Mouse (Mus musculus): ENCODE data around the gene Krt83. TPM values are rescaled to one million over a fixed set of nuclear protein-coding genes. Genes with fewer than 3 reads are reported as not detected.

The Krt83 gene
- total and polyA plus RNA-seq, 3 experiments, result 0.12 TPM; not detected in 2

DNA sequence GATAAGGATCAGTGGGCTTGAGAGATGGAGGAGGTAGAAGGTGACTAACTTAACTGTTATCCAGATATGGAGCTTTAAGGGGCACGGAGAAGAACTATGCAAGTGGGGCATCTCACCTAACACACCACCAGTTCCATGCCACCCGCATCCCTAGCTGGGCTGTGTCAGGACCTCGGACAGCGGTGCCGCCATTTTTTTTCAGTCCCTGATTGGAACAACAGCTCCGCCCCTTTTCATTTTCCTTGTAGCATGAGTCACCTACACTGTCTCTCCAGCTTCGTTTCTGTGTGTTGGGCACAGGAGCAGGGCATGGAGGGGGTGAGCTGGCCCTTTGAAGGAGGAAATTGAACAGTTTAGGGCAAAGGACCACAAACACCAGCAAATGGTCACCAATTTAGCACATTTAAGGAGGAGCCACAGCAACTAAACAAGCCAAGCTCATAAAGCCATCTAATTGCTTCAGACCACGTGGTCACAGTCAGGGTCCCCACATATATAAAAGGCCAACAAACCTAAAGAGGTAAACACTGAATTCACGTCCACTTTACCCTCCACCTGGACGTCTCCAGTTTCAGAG, 18.3 kb downstream of the Krt83 start, which contains the start of gene Krt86:
Krt86 (plus strand) TSS at position 527 of the 577 bp plus-strand sequence.
- DNase-seq, result peak; percentile 65

DNA sequence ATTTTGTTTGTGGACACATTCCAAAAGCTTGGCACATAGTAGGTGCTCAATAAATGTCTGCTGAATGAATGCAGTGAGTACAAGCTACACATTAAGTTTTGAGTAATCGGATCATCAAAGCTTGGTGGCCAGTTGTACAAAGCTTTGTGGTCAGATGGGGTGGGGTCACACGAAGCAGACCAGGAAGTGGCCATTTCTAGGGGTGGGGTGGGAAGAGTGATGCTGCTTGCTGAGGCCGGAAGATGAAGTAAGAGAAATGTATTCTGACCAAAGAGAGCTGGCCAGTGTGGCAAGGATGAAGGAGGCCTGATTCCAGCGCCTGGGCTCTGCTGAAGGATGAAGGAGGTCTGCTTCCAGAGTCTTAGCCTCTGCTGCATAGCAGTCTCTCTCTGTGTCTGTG, 22.2 kb downstream of the Krt83 start:
- DNase-seq, result no peak

DNA sequence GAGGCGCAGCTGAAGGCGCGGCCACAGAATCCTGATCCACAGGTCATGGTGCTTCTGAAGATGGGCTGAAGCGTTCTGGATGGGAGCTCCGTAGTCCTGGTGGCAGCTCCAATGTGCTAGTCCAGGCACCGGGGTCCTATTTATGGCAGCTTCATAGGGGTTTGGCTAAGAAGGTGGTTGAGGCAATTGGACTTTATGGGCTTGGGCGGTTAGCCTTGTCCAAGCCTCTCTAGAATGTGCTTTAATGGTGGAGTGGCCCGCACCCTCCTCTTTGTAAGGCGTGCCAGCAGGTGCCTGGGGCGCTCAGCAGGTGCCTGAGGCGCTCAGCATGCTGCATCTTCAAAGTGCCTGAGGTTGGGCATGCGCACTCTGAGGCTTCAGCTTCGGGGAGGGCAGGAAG, 27.7 kb downstream of the Krt83 start, which contains the start of gene Krt81:
Krt81 (minus strand) TSS at position 101 of the 400 bp plus-strand sequence.
- no peak for DNase-seq

DNA sequence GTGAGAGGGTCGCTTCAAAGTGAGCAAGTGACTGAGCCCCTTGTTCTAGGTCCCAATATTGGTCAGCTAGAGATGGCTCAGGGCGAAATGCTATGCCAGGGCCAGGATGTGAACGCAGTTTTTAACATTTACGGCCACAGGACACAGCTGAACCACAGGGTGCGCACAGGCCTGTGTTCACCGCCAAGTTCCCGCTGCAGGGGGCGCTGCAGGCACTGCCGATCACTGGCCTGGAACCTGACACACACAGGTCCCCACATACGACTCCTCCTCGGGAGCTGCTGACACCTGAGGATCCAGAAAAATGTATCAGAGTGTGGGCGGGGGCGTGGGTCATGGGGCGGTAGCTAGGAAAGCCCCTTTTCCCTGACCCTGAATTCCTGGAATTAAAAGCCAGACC, 32.0 kb downstream of the Krt83 start:
- no peak for DNase-seq

DNA sequence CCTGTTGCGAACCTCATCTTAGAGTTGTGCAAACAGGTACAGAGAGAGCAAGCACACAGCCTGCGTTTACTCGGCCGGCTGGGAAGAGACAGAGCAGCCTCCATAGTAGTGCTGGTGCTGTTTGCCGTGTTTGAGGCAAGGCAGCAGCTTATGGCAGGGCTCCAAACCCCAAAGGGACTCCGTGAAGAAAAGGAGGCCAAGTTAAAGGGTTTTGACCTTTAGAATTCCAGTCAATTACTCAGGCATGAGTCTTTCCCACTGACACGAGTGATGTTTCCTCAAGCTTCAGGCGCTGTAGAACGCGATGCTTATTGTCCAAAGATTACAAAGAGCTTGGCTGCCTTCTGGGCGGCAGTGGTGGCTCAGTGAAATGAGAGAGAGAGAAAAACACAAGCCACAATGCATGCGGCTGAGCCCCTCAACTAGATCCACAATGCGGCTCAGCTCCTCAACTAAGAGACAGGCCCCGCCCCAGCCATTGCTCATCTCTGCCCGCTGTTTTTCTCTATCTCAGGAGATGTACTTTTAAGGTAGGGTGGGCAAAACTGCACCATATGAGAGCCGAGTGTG, 32.9 kb downstream of the Krt83 start:
- peak; percentile 23 for DNase-seq

DNA sequence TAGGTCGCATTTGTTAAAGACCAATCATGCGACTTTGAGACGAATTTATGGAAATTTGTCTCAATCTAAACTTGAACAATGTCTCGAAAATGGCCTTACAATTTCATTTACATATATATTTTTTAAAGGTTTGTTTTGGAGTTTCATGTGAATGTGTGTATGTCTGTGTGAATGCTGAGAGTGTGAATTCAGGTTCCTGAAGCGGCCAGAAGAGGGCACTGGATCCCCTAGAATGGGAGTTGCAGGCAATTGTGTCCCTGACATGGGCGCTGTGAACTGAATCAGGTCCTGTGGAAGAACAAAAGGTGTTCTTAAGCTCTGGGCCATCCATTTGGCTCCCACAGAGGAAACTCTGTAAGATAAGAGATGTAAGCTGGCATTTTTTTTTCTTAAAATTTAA, 35.4 kb downstream of the Krt83 start:
- DNase-seq, result no peak

DNA sequence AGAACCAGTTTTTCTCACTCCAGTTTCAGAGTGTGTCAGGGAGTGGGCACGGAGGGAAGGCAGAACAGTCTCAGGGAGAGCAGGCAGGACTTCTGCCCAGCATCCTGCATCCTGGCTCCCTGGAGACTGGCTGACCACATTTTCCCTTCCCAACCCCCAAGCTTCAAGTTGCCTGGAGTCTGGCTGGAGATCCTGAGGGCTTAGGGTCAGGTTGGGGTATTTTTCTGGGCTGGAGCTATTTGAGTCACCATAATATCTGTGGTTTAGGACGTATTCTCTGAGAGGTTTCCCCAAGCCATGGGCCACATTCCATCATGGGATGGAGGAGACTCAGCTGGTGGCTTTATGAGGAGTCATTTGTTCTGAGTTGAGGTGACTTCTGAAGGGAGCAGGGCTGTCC, 36.0 kb downstream of the Krt83 start:
- no peak for DNase-seq

DNA sequence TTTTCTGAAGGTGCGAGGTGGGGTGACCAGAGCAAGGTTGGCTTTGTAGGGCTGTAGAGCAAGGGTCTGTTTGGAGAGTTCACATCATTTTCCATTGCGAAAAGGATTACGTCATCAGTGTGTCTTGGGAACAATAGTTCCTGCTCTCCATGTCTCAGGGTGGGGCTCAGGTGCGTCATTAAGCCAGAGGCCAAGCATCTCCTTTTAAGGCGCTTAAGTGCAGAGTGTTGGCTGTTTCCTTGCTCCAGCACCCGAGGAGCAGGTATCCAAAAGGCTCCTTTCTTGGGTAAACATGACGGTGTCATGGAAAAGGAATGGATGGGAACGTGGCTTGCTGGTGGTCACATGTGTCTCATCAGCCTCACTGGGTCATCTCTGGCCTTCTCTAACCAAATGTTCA, 36.5 kb downstream of the Krt83 start:
- no peak for DNase-seq

DNA sequence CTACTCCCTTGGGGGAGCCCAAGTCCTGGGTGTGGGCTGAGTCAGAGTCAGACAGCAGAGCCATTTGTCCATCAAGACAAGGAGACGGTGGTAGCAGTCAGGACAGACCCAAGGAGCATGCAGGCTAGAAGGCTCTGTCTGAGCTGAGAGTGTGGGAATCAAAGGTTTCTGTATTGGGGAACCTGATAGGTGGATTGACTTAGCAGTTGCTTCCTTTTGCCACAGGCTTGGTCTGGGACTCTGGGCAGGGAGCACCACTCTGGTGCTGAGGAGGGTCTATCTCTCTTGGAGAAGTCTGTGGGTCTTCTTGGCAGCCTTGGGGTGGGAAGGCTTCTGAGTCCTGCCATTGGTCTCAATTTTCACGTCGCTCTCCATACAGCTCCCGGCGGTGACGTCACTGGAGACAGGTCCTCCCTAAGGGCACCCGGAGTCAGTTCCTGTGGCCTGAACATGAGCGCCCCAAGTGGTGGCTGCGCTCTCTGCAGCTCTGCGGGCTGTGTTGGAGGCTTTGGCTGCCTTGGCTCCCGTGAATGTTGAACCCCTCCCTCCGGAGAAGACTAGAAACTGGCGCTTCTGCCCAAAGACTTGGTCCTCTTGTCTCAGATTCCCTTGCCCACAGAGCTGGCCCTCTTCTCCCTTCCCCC, 38.1 kb downstream of the Krt83 start:
- peak; percentile 80 for DNase-seq

DNA sequence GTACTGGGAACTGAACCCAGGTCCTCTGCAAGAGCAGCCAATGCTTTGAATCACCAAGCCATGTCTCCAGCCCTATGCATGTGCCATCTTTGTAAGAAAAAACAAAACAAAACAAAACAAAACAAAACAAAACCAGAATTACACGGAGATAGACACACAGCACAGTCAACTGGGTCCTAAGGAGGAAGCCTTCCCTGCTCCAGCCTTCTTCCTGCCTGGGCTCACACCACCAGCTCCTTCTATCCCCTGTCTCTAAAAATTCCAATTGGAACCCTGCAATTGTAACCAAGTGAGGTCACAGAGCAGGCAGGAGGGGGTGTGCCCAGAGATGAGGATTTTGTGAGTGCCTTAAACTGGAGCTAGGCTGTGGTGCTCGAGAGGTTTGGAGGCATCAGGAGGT, 43.9 kb downstream of the Krt83 start, which contains the start of gene Krt88:
Krt88 (plus strand) TSS at position 301 of the 400 bp plus-strand sequence.
- DNase-seq, result no peak

DNA sequence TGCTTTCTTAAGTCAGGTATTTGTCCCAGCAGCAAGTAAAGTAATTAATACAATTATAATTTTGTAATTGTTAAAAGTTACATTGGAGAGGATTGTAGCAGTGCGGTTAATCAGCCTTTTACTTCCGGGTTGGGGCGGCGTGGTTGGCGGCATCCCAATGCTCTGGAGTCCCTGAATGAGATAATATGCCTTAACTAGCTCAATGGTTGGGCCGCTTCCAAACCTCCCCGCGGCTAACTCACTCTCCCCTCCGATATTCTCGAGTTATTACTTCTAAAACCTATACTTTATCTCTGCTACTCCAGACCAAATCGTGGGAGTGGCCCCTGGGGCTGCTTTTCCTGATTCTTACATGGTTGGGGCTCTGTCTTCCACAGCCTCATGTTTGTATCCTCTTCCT, 44.7 kb downstream of the Krt83 start:
- DNase-seq, result no peak

DNA sequence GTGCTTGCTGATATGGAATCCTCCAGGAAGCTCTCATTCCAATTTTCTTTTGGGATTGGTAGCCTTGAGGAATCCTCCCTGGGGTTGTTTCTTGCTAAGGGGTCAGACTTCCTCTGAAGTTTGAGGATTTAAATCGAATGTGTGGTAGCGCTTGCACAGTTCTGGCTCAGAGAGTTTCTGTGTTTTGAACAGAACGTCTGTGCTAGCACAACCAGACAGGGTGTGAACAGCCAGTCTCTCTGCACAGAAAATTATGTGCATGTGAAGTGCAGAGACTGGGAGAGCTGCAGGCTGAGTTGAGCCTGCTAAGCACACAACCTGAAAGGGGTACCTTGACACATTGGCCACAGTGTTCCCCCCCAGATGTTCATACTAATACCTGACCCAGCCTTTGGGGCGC, 50.5 kb downstream of the Krt83 start:
- no peak for DNase-seq

DNA sequence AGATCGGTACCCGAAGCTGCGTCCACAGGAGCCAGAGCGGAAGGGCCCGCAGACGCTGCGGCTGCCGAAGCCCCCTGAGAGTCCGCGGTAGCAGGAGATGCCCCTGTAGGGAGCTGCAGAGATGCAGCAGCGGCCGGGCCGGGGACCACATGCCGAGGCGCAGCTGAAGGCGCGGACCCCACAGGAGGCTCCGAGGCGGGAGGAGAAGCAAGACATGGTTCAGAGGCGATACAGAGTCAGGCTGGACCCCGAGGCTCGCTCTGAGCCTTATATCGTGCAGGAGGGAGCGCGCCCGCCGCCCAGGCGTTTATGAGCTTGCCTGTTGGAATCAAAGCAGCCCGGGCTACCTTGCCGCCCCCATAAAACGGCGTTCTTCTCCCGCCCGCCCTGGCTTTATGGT, 52.8 kb downstream of the Krt83 start, which contains the start of gene Krt87:
Krt87 (minus strand) TSS at position 250 of the 400 bp plus-strand sequence.
- no peak for DNase-seq

DNA sequence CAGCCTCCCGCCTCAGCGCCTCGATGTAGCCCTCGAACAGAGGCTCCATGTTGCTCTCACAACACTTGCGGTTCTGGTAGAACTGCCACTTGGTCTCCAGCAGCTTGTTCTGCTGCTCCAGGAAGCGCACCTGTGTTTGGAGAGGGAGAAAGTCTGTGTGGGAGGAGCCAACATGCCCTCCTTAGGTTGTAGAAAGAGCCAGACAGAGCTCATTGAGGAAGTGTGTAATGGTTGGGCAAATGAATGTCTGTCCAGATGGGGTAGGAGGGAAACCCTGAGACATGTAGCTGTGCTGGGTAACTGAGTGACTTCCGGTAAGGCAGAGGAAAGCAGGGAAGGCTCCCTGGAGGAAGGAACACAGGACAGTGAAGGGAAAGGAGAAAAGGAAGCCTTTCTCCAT, 54.7 kb downstream of the Krt83 start:
- DNase-seq, result no peak

Other genes with a start within 250 kb of the Krt83 start
- 100 to 1,000 TPM; 560 to 565 TPM for gene Nr4a1, start 237.2 kb downstream of the Krt83 start, total RNA-seq (2021)
- gene Nr4a1, start 237.2 kb downstream of the Krt83 start, polyA plus RNA-seq (2012; rRNA removed), result 162 and 415 TPM in 2 replicates
- gene Atg101, start 207.2 kb downstream of the Krt83 start, total RNA-seq (2021), result 10 to 100 TPM; 38.6 to 58.8 TPM
- 31.9 and 35.4 TPM in 2 replicates for gene Atg101, start 207.2 kb downstream of the Krt83 start, polyA plus RNA-seq (2012; rRNA removed)
- under 1 TPM; 0.40 to 0.52 TPM for gene 6030408B16Rik, start 198.3 kb downstream of the Krt83 start, total RNA-seq (2021)
- 1.4 and 2.0 TPM in 2 replicates for gene 6030408B16Rik, start 198.3 kb downstream of the Krt83 start, polyA plus RNA-seq (2012; rRNA removed)
- gene Krt80, start 121.3 kb downstream of the Krt83 start, total RNA-seq (2021), result 1 to 10 TPM; 3.6 TPM
- gene Krt80, start 121.3 kb downstream of the Krt83 start, polyA plus RNA-seq (2012; rRNA removed), result 1.9 and 2.3 TPM in 2 replicates
- gene Krt7, start 80.5 kb downstream of the Krt83 start, total RNA-seq (2021), result 1 to 10 TPM; 2.1 to 3.2 TPM
- 0.76 and 1.2 TPM in 2 replicates for gene Krt7, start 80.5 kb downstream of the Krt83 start, polyA plus RNA-seq (2012; rRNA removed)
- gene Krt87, start 52.7 kb downstream of the Krt83 start, total RNA-seq (2021), result not detected
- 0.04 TPM in 1 of 2 replicates, not detected in the other for gene Krt87, start 52.7 kb downstream of the Krt83 start, polyA plus RNA-seq (2012; rRNA removed)
- gene Krt88, start 43.8 kb downstream of the Krt83 start, total RNA-seq (2021), result not detected
- not detected in 2 replicates for gene Krt88, start 43.8 kb downstream of the Krt83 start, polyA plus RNA-seq (2012; rRNA removed)
- not detected for gene Krt81, start 27.8 kb downstream of the Krt83 start, total RNA-seq (2021)
- gene Krt81, start 27.8 kb downstream of the Krt83 start, polyA plus RNA-seq (2012; rRNA removed), result not detected in 2 replicates
- gene Krt86, start 18.0 kb downstream of the Krt83 start, total RNA-seq (2021), result not detected
- not detected in 2 replicates for gene Krt86, start 18.0 kb downstream of the Krt83 start, polyA plus RNA-seq (2012; rRNA removed)
- gene Gm49425, start 25.7 kb upstream of the Krt83 start, total RNA-seq (2021), result not detected
- not detected in 2 replicates for gene Gm49425, start 25.7 kb upstream of the Krt83 start, polyA plus RNA-seq (2012; rRNA removed)
- not detected for gene Krt84, start 41.3 kb upstream of the Krt83 start, total RNA-seq (2021)
- not detected in 2 replicates for gene Krt84, start 41.3 kb upstream of the Krt83 start, polyA plus RNA-seq (2012; rRNA removed)
- not detected for gene Krt82, start 59.2 kb upstream of the Krt83 start, total RNA-seq (2021)
- gene Krt82, start 59.2 kb upstream of the Krt83 start, polyA plus RNA-seq (2012; rRNA removed), result not detected in 2 replicates
- not detected for gene Krt90, start 71.4 kb upstream of the Krt83 start, total RNA-seq (2021)
- gene Krt90, start 71.4 kb upstream of the Krt83 start, polyA plus RNA-seq (2012; rRNA removed), result not detected in 2 replicates
- gene Krt75, start 82.4 kb upstream of the Krt83 start, total RNA-seq (2021), result not detected
- not detected in 2 replicates for gene Krt75, start 82.4 kb upstream of the Krt83 start, polyA plus RNA-seq (2012; rRNA removed)
- gene Gm5414, start 136.7 kb upstream of the Krt83 start, total RNA-seq (2021), result not detected
- gene Gm5414, start 136.7 kb upstream of the Krt83 start, polyA plus RNA-seq (2012; rRNA removed), result not detected in 2 replicates
- not detected for gene Gm5478, start 155.9 kb upstream of the Krt83 start, total RNA-seq (2021)
- not detected in 2 replicates for gene Gm5478, start 155.9 kb upstream of the Krt83 start, polyA plus RNA-seq (2012; rRNA removed)
- not detected for gene Krt6b, start 188.8 kb upstream of the Krt83 start, total RNA-seq (2021)
- not detected in 2 replicates for gene Krt6b, start 188.8 kb upstream of the Krt83 start, polyA plus RNA-seq (2012; rRNA removed)
- not detected for gene Krt6a, start 202.8 kb upstream of the Krt83 start, total RNA-seq (2021)
- not detected in 2 replicates for gene Krt6a, start 202.8 kb upstream of the Krt83 start, polyA plus RNA-seq (2012; rRNA removed)
- gene Krt5, start 221.4 kb upstream of the Krt83 start, total RNA-seq (2021), result not detected
- gene Krt5, start 221.4 kb upstream of the Krt83 start, polyA plus RNA-seq (2012; rRNA removed), result 0.06 TPM in 1 of 2 replicates, not detected in the other